Mouse (Mus musculus) thymus, adult 2 months (tissue): ENCODE results near the gene Aldoc. TPM values are rescaled to one million over a fixed set of nuclear protein-coding genes. Genes with fewer than 3 reads are reported as not detected.

Source experiments
- DNase-seq: peaks from one replicate; pipeline ENCODE4 v3.0.0; 2021
- H3K27ac ChIP-seq: fragments of 200-500 bp; 2 replicates; pipeline ENCODE4 v1.5.1; 2012; ENCODE audit warnings: low read length, control low read depth; ENCODE audit not compliant: control insufficient read depth, insufficient read depth
- H3K27me3 ChIP-seq: fragments of 200-500 bp; 2 replicates; pipeline ENCODE4 v1.6.1; 2012; ENCODE audit warnings: mild to moderate bottlenecking, low read length, moderate library complexity, mixed read lengths; ENCODE audit not compliant: control insufficient read depth, insufficient read depth
- H3K36me3 ChIP-seq: fragments of 200-500 bp; 2 replicates; pipeline ENCODE4 v1.6.1; 2012; ENCODE audit warnings: mild to moderate bottlenecking, low read length, moderate library complexity; ENCODE audit not compliant: control insufficient read depth, insufficient read depth
- H3K4me1 ChIP-seq: fragments of 200-500 bp; replicated peaks from 2 replicates; pipeline ENCODE4 v1.6.1; 2012; ENCODE audit warnings: low read length; ENCODE audit not compliant: control insufficient read depth, insufficient read depth
- H3K4me3 ChIP-seq: fragments of 200-500 bp; 2 replicates; pipeline ENCODE4 v1.5.1; 2012; ENCODE audit warnings: mild to moderate bottlenecking, low read length, control low read depth, moderate library complexity; ENCODE audit not compliant: control insufficient read depth, insufficient read depth
- CTCF ChIP-seq: fragments of 200-500 bp; IDR thresholded peaks from 2 replicates; pipeline ENCODE4 v1.5.1; 2012; ENCODE audit warnings: mild to moderate bottlenecking, control low read depth, low read length, moderate library complexity, borderline replicate concordance; ENCODE audit not compliant: control insufficient read depth, poor library complexity, insufficient read depth; ENCODE audit errors: extremely low read depth
- POLR2A ChIP-seq: fragments of 200-500 bp; IDR thresholded peaks from 2 replicates; pipeline ENCODE4 v1.6.1; 2012; ENCODE audit warnings: mild to moderate bottlenecking, low read length, control low read depth, moderate library complexity; ENCODE audit not compliant: control insufficient read depth, poor library complexity, insufficient read depth; ENCODE audit errors: extremely low read depth
- WGBS: fragments of 180-500 bp; shearing (Covaris S2); methylation state at CpG from one replicate; pipeline ENCODE4 v1.1.7; 2018; 5-methylcytosine and 5-hydroxymethylcytosine counted together
- polyA plus RNA-seq: library from polyadenylated mRNA; depleted of rRNA; stranded (reverse); fragments of >200 nt; gene quantifications from 2 replicates; pipeline ENCODE4 v1.2.3, GENCODE M21; 2012

The Aldoc gene
- polyA plus RNA-seq, 1 experiment, result 3.0 TPM

DNA sequence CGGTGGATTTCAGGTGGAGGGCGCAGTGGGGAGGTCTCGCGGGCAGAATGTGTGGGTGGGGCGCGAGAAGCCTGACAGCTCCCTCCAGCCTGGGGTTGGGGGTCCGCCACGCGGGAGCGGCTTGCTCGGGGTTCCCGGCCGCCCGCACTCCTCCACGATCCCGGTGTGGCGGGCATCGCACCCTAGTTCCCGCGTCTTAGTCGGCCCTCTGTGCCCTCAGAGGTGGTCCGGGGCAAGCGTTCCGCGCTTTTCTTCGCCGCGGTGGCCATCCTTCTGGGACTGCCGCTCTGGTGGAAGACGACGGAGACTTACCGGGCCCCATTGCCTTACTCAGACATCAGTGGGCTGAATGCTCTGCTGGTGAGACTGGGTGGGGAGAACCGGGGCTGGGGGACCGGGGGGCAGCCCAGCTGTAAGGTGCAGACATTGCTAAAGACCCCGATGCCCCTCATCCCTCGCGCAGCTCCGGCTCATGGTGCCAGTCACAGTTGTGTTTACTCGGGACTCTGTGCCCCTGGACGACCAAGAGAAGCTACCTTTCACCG lies 5.8 kb downstream of the Aldoc start:
- TF ChIP-seq POLR2A (no peak), CTCF (peak; percentile 5; the same call in 1 of the 2 replicates)
- no peaks in the 10 kb centered on the region for H3K27me3 ChIP-seq
- no peak for DNase-seq
- H3K4me3 ChIP-seq, result peak overlapping the region; percentile 84
- under 1% methylated on average over 40 of the region's 41 CpGs for WGBS
- peaks cover 5% of the 10 kb centered on the region for H3K4me1 ChIP-seq
- H3K27ac ChIP-seq, result no peak overlapping the region
- H3K36me3 ChIP-seq, result peaks cover 3% of the 10 kb centered on the region; the same call in 1 of the 2 replicates

DNA sequence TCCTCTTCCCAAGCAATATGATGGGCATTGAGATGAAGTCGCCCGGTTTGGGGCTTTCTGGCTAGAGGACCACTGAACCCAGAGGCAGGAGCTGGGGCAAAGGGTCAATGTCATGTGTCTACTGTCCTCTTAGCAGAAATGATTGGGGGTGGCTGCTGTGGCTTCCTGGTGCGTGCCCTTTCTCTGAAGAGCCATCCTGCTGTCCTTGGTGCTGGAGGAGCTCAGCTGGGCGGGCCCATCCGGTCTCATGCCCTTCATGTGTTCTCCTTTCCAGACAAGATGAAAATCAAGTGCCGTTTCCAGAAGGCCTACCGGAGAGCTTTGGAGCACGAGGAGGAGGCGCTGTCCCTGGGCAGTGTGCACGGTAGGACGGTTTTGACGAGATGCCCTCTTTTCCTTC lies 9.9 kb downstream of the Aldoc start:
- peaks cover 7% of the 10 kb centered on the region; the same call in 1 of the 2 replicates for H3K36me3 ChIP-seq
- H3K4me1 ChIP-seq, result peaks cover 5% of the 10 kb centered on the region
- WGBS, result 99% methylated on average over 12 of the region's 12 CpGs

DNA sequence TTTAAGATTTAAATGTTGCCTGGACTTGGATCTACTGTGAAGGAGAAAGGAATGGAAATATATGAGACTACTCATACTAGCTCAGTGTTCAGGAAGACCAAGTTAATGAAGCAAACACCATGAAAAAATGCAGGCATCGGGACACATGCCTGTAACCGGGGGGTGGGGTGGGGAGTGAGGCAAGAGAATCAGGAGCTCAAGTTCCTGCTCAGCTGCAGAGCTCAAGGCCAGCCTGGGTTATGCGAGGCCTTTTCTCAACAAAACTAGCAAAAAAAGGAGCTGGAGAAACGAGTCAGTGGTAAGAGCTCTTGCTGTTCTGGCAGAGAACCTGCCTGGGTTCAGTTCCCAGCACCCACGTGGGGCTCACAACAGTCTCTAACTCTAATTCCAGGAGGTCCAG lies 11.2 kb downstream of the Aldoc start:
- TF ChIP-seq CTCF (no peak), POLR2A (no peak)
- Histone ChIP-seq H3K36me3 (peaks cover 7% of the 10 kb centered on the region), H3K4me3 (no peak overlapping the region), H3K27ac (no peak overlapping the region), H3K27me3 (no peaks in the 10 kb centered on the region), H3K4me1 (peaks cover 2% of the 10 kb centered on the region)
- no peak for DNase-seq
- 91% methylated on average over 5 of the region's 5 CpGs for WGBS

More for the DNA sequence above, 9.9 kb downstream of the Aldoc start:
- Histone ChIP-seq H3K4me3 (no peak overlapping the region), H3K27ac (no peak overlapping the region), H3K27me3 (no peaks in the 10 kb centered on the region)
- no peak for TF ChIP-seq POLR2A
- no peak for TF ChIP-seq CTCF
- no peak for DNase-seq

DNA sequence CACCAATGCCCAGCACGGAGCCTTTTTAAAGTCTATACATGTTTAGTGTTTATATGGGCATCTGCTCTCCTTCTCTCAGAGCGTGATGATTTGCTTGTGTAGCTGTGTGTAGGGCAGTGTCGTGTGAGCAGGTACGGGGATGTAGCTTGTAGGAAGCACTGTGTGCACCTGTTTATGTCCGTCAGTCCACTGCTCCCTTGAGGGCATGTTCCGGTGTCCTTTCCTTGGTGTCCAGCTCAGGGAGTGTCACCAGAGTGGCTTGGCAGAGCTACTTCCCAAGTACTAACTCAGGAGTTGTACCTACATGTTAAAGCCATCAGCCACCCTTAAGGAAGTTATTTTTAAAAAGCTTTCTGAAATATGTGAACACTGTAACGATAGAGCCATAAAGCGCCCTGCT lies 14.3 kb downstream of the Aldoc start:
- H3K36me3 ChIP-seq, result peaks cover 7% of the 10 kb centered on the region

DNA sequence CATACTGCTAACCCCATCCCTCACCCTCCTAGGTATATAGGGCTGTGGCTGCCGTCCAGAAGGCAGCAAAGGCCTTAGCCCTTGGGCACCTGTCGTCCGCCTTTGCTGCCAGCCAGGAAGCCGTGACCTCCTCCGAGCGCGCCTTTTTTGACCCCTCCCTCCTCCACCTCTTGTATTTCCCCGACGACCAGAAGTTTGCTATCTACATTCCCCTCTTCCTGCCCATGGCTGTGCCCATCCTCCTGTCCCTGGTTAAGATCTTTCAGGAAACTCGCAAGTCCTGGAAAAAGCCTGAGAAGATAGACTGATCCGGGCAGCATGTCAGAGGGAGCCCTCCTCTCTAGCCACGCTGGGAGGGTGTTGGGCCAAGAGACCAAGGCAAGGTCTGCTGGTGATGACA lies 18.9 kb downstream of the Aldoc start:
- no peak overlapping the region for H3K27ac ChIP-seq
- DNase-seq, result no peak
- no peaks in the 10 kb centered on the region for H3K27me3 ChIP-seq
- TF ChIP-seq POLR2A (no peak), CTCF (no peak)
- no peaks in the 10 kb centered on the region; the same call in none of the 2 replicates for H3K36me3 ChIP-seq
- peaks cover 27% of the 10 kb centered on the region for H3K4me1 ChIP-seq
- 95% methylated on average over 12 of the region's 12 CpGs for WGBS
- H3K4me3 ChIP-seq, result no peak overlapping the region

More for the DNA sequence above, 14.3 kb downstream of the Aldoc start:
- WGBS, result 94% methylated on average over 8 of the region's 8 CpGs
- Histone ChIP-seq H3K27ac (no peak overlapping the region), H3K27me3 (no peaks in the 10 kb centered on the region), H3K4me1 (no peaks in the 10 kb centered on the region), H3K4me3 (no peak overlapping the region)
- no peak for DNase-seq
- no peak for TF ChIP-seq POLR2A
- no peak for TF ChIP-seq CTCF

DNA sequence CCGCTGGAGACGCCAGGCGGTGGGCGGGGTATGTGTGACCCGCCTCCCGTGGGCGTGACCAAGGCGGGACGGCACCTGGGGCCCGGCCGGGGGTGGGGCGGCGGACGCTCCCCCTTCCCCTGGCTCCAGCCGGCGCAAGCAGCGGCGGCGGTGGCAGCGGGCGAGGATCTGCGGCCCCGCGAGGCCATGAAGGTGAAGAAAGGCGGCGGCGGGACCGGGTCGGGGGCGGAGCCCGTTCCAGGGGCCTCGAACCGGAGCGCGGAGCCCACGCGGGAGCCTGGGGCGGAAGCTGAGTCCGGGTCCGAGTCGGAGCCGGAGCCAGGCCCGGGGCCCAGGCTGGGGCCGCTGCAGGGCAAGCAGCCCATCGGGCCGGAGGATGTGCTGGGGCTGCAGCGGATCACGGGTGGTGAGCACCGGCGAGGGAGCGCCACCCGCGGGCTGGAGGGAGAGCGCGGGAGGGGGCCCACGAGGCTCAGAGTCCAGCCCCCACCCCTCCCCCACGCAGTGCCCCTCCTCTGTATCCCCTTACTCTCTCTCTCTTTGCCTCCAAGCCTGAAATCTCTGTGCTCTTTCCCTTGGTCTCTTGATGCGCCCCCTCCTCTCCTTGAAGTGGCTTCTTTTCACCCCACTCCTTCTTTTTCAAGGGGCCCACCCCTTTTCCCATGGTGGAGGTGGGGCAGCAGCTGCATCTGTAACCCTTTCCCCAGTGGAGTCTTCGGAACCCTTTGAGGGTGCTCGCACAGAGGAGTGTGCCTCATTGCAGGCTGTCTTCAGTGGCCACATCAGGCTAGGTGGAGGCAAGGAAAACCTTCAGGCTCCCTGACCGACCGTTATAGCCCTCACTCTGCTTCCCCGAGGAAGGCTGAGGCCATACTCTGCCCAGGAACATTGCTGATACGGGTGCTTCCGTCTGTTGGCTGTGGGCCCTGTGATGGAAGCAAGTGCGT lies 20.9 kb downstream of the Aldoc start, which contains the start of gene Unc119:
Gene Unc119, plus strand, starts transcription at position 102 of the 947 bp plus-strand sequence.
- WGBS, result 3% methylated on average over 64 of the region's 66 CpGs
- H3K27ac ChIP-seq, result no peak within 1 kb of the TSS
- DNase-seq, result peak; percentile 85

More for the DNA sequence above, 20.9 kb downstream of the Aldoc start, which contains the start of gene Unc119:
- Histone ChIP-seq H3K36me3 (no peaks in the 10 kb centered on the region; the same call in none of the 2 replicates), H3K4me3 (peak within 1 kb of the TSS; percentile 52), H3K27me3 (no peaks in the 10 kb centered on the region), H3K4me1 (peaks cover 29% of the 10 kb centered on the region)
- TF ChIP-seq POLR2A, result no peak
- no peak for TF ChIP-seq CTCF
